Mouse (Mus musculus) large intestine, adult 2 months (tissue): ENCODE data around the gene Gmfg. TPM values are rescaled to one million over a fixed set of nuclear protein-coding genes. Genes with fewer than 3 reads are reported as not detected.
A peak's percentile ranks its signal among the peaks of the same experiment; 100 is the strongest.

Experiments
- DNase-seq: peaks from one replicate; pipeline ENCODE4 v3.0.0-alpha.2; 2012; ENCODE audit warnings: low read depth, low spot score
- WGBS: fragments of 180-500 bp; shearing (Covaris S2); methylation state at CpG from one replicate; pipeline ENCODE4 v1.1.7; 2018; 5-methylcytosine and 5-hydroxymethylcytosine counted together
- polyA plus RNA-seq: library from polyadenylated mRNA; depleted of rRNA; stranded (reverse); fragments of >200 nt; gene quantifications from 2 replicates; pipeline ENCODE4 v1.2.3, GENCODE M21; 2012; rRNA removed

Gmfg gene
- 13.4 and 16.2 TPM in 2 replicates for polyA plus RNA-seq

DNA sequence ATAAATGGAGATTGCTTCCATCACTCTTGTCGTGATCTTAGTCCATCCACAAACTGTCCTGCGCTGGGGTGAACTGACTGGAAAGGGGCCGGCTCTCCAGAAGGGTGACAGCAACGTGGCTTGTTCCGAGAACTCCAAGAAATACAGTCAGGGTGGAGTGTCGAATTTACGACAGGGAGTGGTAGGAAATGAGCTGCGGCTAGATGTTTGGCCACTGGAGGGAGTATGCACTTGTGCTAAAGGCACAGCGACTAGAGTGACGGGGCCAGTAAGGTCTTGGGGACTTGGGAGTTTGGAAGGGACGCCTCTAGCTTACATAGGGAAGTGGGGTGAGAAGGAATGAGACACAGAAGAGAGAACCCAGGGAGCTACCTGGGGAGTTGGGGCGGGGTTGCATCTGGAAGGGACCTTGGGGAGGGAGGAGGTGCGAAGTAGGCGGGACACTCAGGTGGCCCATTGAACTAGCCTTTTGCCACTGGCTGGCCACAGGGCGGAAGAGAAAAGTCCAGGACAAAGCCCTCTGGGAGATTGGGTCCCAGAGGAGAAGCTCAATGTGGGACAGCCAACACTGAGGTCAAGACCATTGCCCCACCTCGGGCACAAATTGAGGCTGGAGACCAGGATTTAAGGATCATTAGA is at the start of gene Gmfg:
Gene Gmfg (plus strand): TSS at position 516 of the 639 bp plus-strand sequence.
- DNase-seq: peak; percentile 85
- WGBS: 2% methylated on average over 16 of the region's 16 CpGs

DNA sequence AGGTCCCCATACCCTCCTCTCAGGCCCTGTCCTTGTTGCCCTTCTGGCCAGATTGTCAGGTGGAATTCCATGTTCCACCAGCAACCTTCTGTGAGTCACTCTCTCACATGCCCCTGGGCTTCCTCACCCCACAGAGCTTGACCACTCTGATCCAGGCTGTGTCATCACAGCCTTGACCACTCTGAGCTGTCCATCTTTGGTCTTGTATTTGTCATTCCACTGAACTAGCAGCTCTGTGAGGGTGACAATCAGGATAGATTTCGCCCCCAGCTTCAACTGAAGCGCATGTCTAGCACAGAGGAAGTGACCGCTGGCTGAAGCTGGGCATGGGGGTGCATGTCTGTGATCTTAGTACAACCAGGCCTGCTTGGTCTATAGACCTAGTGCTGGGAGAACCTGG is 46.9 kb upstream of the Gmfg start:
- DNase-seq: no peak
- WGBS: 98% methylated on average over 3 of the region's 3 CpGs

DNA sequence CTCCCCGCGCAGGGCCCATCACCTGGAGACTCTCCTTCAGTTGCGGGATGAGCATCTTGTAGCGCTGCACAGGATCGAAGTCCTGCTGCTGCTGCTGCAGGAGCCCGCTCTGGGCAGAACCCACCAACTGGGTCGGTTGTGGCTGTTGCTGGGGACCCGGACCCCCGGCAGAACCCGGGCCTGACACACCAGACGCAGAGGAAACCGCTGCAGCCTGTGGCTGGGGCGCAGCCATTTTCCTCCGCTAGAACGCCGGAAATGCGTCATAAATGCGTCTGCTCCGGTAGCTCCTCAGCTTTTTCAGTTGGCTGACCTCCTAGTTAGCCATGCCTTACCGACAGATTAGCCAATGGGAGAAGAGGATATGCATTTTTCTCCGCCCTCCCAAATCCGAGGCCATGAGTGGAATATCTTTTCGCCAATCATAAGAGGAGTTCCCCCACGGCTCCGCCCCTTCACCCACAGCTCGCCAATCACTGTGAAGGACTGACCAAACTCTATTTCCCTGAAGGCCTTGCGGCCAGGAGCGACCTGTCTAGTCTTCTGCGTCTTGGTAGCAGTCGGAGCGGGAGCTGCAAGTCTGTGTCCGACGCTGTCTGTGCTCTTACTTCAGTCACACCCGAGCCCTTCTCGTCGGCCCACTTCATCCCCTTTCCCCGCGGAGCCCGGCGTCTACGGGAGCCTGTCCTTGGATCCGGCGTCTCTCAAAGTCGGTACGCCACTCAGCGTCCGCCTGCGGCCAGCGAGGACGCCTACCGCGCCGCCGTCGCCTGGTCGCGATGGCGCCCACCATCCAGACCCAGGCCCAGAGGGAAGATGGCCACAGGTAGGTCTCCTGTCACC is 44.6 kb upstream of the Gmfg start, which contains the start of the genes Med29 and Paf1:
Gene Med29 (minus strand): TSS at position 280 of the 843 bp plus-strand sequence.
Gene Paf1 (plus strand): TSS at position 523 of the 843 bp plus-strand sequence.
- under 1% methylated on average over 58 of the region's 58 CpGs for WGBS

DNA sequence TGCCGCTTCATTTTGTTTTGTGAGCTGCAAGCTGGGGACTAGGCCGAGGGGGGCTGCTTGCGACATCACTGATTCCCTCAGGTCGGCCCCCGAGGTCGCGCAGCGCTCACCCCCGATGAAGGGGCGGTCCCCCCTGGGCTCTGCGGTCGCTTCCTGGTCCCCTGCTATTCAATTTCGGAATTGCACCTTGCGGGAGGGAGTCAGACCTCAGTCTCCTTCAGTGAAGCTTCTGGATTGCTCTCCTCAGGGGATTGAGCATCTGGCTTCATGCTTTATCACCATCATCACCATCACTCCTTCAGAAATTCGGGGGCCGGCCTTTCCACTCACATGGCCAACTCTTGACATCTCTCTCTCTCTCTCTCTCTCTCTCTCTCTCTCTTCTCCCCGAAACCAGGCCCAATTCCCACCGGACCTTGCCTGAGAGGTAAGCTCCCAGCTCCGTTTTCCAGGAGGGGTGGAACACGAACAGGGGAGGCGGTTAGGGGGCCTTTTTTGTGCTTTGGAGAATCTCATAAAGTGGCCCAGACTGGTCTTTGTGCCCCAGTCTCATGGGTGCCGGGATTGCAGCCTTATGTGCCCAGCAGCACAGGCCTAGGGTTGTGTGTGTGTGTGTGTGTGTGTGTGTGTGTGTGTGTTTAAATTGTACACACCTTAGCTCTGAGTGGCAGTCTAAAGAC is 43.8 kb upstream of the Gmfg start:
- DNase-seq: no peak
- WGBS: 2% methylated on average over 22 of the region's 22 CpGs

More for the DNA sequence above, 44.6 kb upstream of the Gmfg start, which contains the start of the genes Med29 and Paf1:
- no peak for DNase-seq

DNA sequence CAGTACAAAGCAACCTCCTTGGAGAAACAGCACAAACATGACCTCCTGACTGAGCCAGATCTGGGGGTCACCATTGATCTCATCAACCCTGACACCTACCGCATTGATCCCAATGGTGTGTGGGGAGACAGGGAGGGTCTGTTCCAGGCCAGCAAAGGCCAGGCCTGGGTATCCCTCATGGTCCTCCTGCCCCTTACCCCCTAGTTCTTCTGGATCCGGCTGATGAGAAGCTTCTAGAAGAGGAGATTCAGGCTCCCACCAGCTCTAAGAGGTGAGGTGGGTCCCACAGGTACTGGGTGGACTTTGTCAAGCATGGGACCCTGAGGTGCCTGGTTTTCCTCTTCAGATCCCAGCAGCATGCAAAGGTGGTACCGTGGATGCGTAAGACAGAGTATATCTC is 41.8 kb upstream of the Gmfg start:
- WGBS: 97% methylated on average over 4 of the region's 4 CpGs
- DNase-seq: no peak

DNA sequence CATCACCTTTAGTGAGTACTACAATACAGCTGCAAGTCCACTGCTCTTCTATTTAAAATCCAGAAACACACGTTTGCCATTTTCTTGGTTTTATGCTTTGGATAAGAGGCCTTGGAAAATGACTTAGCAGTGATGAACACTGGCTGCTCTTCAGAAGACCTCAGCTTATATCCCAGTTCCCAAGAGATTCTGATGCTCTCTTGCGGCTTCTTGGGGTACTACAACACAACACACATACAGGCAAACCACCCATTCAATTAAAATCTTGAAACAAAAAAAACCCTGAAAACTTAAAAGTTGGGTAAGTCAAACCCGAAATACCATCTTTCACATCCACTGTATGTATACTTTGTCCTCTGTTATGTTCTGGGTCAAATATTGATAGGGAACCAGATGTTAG is 39.2 kb upstream of the Gmfg start:
- WGBS: 60% methylated on average over 3 of the region's 3 CpGs
- DNase-seq: no peak

DNA sequence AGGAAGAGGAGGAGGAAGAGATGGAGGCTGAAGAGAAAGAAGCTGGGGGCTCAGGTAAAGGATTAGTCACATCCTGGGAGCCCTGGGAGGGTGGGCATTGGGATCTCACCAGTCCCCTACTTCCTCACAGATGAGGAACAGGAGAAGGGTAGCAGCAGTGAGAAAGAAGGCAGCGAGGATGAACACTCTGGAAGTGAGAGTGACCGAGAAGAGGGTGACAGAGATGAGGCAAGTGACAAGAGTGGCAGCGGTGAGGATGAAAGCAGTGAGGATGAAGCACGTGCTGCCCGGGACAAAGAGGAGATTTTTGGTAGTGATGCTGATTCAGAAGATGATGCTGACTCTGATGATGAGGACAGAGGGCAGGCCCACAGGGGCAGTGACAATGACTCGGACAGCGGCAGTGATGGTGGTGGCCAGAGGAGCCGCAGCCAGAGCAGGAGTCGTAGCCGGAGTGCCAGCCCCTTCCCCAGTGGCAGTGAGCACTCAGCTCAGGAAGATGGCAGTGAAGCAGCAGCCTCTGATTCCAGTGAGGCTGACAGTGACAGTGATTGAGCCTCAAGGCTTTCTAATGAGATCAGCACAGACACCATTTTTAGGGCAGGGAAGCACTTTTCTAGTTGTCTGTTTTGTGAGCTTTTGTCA is 38.4 kb upstream of the Gmfg start:
- WGBS: 92% methylated on average over 10 of the region's 10 CpGs
- no peak for DNase-seq

DNA sequence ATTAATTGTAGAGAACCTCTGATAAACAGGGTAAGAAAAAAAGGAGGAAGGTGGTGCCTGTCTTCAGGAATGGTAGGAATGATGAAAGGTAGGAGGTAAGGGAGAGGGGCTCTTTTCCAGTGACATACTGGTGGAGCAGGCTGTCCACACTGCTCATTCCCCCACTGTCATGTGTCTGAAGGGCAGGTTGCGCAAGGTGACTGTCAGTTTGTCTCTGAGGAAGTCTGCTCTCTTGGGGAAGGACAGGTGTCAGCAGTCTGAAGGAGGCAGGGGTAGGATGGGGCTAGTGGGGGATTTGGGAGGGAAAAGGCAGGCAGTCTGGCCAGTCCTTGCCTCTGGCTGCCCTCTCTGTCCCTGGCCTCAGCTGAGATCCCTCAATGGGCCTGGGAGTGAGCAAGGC is 36.2 kb upstream of the Gmfg start:
- 100% methylated on average over 1 of the region's 1 CpGs for WGBS
- no peak for DNase-seq

DNA sequence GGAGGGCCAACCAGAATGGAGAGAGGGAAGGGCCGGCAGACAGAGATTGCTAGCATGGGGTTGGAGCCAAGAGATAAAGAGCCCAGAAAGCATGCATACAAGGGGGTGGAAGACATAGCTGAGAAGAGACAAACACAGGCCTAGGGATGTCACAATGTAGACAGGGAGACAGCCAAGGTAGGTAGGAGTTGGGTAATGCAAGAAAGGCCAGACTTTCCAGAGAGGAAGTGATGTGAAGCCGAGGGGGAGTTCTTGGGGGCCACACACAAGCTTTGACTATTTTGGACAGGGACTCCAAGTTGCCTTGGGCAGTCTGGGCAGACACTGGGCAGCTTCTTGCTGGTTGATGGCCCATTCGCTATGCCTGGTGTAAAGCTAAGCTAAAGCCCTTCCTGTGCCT is 35.3 kb upstream of the Gmfg start:
- WGBS: 76% methylated on average over 3 of the region's 3 CpGs
- DNase-seq: no peak

DNA sequence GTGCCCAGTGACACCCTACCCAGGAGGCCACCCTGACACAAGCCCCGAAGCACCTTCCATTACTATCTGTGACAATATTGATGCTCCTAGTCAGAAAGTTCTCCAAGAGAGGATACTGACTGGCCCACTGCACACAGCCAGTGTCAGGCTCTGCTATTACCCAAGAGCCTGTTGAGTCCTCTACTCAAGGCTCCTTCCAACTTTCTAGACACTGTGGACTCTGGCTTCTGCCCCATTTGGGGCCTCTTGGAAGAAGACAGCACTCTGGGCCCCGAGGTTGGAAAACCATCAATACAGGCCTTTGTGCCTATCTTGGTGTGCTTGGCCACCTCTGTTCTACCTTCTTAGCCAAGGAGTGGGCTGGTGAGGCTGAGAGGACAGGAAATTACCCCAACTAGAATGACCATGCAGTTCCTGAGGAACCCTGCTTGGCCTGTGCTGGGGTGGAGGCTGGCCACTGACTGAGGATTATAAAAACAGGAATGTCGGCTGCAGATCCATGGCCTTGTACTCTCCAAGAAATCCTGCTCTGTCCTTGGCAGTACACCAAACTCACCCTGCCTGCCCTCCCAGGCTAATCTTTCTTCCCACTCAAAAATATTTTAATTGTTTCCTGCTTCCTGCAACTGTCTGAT is 26.3 kb upstream of the Gmfg start:
- no peak for DNase-seq
- WGBS: 42% methylated on average over 3 of the region's 3 CpGs

DNA sequence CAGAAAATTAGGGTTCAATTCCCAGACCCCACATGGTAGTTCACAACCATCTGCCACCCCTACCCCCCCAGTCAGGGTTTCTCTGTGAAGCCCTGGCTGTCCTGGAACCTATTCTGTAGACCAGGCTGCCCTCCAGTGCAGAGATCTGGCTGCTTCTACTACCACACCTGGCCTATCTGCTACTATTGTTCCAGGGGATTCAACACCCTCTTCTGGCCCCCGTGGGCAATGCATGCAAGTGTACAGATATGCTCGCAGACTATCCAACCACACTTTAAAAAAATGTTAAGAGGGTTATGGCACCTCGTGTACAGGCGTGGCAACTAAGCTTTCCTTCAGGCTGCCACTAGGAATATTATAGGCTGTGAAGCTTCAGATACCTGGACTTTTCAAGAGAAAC is 24.4 kb upstream of the Gmfg start:
- WGBS: 49% methylated on average over 4 of the region's 4 CpGs
- no peak for DNase-seq

DNA sequence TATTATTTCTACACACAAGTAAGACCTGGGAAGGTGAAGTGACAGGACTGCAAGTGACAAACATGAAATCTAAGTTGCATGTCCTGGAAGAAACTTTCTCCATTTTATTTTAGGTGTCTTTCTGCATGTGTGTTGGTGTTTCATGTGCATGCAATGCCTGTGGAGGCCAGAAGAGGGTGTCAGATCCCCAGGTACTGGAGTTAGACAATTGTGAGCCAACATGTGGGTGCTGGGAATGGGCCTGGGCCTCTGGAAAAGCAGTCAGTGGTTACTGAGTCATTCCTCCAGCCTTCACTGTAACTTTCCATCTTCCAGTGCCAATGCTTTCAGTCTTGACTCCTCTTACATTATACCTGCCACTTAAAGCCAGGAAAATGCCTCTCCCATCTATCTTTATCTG is 19.9 kb upstream of the Gmfg start:
- no peak for DNase-seq

DNA sequence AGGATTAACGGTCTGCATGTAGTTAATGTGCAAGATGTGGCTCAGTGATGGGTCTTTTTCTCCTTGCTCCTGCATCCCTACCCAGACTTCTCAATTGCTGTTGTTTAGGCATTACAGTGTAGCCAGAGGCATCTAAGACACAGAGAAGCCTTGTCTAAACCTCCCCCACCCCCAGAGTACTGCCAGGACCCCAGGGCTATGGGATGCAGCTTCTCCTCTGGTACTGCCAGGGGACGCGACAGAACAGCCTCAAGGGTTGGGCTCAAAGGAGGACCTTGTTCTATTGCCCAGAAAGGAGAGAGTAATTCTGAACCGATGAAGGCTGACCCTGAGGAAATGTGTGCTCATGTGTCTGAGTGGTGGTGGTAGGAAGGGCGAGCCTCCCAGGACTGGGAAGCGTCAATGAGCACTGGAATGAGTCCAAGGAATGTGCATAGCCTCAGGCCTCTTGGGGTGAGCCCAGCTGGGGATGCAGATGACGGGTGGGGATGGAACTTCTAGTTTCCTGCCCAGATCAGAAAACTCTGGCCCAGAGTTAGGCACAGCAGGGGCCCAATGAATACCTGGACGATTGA is 19.1 kb upstream of the Gmfg start:
- 51% methylated on average over 8 of the region's 8 CpGs for whole genome bisulfite sequencing

DNA sequence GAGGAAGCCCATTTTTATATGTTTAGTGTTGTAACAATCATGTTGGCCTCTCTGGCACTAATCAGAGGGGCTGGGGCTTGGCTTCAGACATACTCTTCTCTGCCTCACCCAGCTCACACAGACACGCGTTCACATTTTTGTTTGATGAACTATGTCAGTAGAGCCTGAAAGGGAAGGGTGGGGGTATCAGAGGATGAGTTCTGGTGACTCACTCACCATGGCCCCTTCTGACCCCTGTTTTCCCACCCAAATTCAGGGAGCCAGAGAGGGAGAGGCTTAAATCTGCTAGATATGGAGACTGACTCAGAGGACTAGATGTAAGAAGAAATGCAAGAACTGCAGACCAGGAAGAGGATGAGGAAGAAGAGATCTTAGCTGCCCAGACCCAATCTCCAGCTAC is 17.8 kb upstream of the Gmfg start:
- no peak for DNase-seq
- 94% methylated on average over 2 of the region's 2 CpGs for WGBS

More for the DNA sequence above, 19.1 kb upstream of the Gmfg start:
- DNase-seq: no peak

DNA sequence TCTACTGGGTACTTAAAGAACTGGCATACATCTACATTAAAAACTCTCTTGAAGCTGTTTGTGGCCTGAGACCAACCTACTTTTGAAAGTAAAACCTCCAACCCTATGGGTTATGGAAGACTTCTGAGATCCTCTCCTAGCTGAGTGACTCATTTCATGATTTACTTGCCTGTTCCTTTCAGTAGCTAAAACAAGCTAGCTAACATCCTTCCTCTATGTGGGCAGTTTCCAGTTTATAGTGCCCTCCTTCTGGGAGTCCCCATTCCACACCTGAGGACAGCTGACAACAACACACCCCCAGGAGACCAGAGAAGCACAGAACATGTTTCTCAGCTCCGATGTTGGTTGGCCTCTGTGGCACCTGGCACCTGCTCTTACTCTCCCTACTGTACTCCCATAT is 14.2 kb upstream of the Gmfg start:
- no peak for DNase-seq
- 83% methylated on average over 1 of the region's 1 CpGs for WGBS

DNA sequence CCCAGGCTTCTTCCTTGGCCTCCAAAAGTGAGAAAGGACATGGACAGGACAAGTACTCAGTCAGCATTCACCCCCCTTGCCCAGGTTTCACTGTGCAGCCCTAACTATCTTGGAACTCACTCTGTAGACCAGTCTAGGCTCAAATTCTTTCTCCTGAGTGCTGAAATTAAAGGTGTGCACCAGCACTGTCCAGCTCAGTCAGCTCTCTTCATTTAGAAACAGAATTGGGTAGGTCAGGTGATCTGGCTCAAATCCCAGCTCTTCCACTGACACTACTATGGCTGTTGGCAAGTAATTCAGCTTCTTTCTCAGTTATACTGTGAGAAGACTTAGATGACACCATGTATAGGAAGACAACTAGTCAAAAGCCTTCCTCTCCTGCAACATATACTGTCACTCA is 9.5 kb upstream of the Gmfg start:
- no peak for DNase-seq

DNA sequence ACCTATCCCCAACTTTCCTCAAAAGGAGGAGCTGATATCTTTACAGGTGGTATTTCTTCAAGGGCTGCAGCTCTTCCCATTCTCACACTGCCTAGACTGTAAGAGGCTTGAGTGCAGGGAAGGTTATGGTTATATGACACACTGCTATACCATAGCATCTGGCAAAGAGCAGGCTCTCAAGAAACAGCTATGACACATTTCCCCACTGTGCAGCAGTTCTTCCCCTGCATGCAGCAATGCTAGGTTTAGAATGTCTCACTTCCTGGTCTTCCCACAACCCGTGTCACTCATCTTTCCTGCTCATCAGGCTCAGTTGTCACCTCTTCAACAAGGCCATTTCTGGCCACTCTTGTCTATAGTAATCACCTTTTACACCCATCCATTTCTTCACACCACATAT is 6.7 kb upstream of the Gmfg start:
- no peak for DNase-seq
- WGBS: 53% methylated on average over 1 of the region's 1 CpGs

DNA sequence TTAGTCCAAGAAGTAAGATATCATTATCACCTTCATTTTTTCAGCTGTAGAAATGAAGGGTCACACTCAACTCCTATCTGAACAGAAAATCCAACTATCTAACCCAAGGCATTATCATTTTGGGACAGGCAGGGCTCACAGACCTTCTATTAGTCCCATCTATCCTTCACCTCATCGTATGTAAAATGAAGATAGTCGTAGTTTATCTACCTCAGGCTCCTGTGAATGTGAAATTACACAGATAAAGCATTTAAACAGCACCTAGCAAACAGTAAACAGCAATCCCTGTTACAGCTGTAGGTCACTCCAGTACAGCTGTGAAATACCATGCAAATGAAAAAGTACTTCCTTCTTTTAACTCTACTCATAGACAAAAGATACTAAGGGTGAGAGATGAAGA is 5.0 kb upstream of the Gmfg start:
- DNase-seq: no peak
- 82% methylated on average over 2 of the region's 2 CpGs for WGBS

DNA sequence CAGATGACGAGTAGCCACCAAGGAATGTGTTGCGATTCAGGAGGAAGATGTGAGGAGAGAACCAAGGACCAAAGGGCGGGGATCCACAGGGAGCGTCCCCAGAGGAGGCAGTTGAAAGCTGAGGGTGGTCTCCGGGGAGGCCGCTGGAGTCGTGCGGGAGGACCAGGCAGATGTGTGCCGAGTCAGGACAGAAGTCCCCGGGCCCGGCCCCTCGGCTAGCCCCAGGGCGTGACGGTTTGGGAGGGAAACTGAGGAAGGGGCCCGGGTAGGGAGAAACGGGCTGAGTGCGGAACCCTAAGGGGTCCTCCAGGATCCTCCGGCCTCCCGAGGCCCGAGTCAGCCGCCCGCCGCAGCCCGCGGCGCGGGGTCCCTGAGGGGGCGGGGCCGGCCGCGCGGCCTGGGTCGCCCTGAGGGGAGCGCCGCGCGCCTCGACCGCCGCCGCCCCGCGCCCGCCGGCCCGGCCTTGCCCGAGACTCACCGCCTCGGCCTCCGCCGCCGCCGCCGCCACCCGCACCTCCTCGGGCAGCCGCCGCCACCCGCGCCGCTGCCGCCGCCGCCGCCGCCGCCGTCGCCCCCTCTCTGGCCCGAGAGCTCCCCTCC is 1.5 kb upstream of the Gmfg start:
- DNase-seq: no peak

More for the DNA sequence above, 1.5 kb upstream of the Gmfg start:
- WGBS: 7% methylated on average over 61 of the region's 70 CpGs
